Mouse (Mus musculus) gastrocnemius, postnatal 14 days (tissue): ENCODE results near the gene Hist1h3e. TPM values are rescaled to one million over a fixed set of nuclear protein-coding genes. Genes with fewer than 3 reads are reported as not detected.
"Not testable (repeated sequence)": the region's sequence is repeated elsewhere in the genome, so short reads cannot be mapped to it uniquely, and the experiment has no call there.

Experiments
- DNase-seq: peaks from one replicate; pipeline ENCODE4 v3.0.0; 2021; ENCODE audit warnings: mixed read lengths
- intact Hi-C: fragments of 180-260 bp; cut with DNase I; formaldehyde crosslinking; loops from one replicate; pipeline ENCODE4 v1.15.1; 2025; ENCODE audit warnings: low total_unique reads
- total RNA-seq, 2 experiments: library from RNA; stranded (reverse); gene quantifications; 2 replicates each; pipeline ENCODE4 v1.2.3; 2021

Gene Hist1h3e
- total RNA-seq, 2 experiments from 2014 or later, result 54.8 to 55.8 TPM

DNA sequence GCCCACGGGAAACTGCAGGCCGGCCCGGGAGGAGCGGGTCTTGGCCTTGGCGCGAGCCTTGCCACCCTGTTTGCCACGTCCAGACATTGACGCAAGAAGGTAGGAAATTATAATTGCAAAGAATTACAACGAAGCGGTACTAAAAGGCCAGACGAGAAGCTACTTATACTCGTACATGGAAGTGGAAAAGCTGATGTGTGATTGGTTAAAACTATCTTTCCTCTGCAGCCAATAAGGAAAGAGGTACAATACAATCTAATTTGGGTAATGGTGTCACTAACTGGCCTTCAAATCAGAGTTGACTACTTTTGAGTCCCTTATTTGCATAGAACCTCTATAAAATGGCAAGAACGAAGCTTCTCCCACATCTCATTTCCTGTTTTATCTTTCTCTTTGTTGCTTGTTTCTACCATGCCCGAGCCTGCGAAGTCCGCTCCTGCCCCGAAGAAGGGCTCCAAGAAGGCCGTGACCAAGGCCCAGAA, 8.9 kb upstream of the Hist1h3e start, which contains the start of the genes Hist1h2ae and Hist1h2bg:
TSS of gene Hist1h2ae (minus strand) at position 199 of the 482 bp plus-strand sequence.
TSS of gene Hist1h2bg (plus strand) at position 375 of the 482 bp plus-strand sequence.
- intact Hi-C loops, result no loop called here
- peak; percentile 15 for DNase-seq

- DNase-seq, intact Hi-C loops: not testable (repeated sequence)
Measured at GRCm38 (mm10) chr13:23570261-23571021, 8.3 kb upstream of the Hist1h3e start.

DNA sequence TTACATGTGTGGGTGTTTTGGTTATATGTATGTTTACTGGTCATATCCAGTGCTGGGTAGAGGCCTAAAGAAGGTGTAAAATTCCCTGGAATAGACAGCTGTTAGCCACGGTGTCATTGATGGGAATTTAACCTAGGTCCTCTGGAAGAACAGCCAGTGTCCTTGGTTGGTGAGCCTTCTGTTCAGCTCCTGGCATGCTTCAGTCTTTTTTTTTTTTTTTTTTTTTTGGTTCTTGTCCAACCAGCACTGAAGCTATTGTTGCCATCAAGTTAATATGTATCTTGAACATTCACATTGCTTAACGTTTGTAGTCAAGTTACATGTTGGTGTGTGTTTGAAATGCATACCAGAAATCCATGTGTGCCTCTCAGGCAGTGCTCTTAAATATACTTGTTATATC, 2.3 kb upstream of the Hist1h3e start:
- no peak for DNase-seq
- intact Hi-C loops, result no loop called here

DNA sequence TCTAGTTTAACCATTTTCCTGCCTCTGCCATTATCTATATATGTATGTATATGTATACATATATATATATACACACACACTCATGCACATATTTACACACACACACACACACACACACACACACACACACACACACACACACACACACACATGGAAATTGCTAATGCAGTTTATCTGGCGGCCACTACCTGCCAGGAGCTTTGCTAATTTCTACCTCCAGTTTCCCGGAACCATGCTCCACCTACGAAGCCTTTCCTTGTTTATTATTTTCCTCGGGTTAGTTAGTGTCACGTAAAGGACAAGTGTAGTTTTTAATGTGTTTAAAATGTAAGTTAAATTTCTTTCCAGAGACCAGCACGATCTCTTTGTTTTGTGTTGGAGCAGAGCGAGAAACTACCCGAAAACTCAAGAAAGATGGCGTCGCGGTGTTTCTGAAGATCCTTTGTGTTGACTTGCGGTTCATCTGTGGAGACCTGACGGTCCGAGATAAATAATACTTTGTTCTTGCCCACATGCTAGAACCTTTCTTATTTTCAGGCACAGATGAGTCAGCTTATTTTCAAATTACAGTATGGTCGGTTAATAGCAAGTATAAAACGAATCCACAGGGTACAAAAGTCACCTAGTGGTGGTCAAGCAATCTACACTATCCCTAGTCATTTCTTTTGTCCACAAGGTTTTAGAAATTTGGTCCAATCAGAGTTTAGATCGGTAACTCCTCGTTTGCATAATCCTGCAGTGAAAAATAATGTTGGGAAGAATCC, 712 bp upstream of the Hist1h3e start:
- intact Hi-C loops, result no loop called here
- DNase-seq, result peak; percentile 14

- DNase-seq, intact Hi-C loops: not testable (repeated sequence)
Measured at GRCm38 (mm10) chr13:23561531-23561882, 662 bp downstream of the Hist1h3e start.

- intact Hi-C loops, DNase-seq: not testable (repeated sequence)
Measured at GRCm38 (mm10) chr13:23560699-23561098, 1.5 kb downstream of the Hist1h3e start.

DNA sequence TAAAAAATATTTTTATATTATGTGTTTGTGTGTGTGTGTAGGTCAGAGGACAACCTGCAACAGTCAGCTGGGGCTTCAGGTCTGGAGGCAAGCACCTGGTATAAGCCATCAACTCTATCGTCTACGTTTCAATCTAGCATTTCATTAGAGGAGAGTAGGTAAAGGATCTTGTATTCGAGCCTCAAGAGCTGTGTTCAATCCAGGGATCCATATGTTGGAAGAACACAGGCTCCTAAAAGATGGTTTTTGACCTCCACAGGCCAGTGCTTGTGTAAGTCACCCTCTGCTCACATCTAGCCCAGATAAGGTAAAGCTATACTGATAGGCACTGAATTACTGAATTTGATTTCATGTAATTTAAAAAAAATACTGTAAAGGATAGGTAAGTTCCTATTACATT, 5.3 kb downstream of the Hist1h3e start:
- intact Hi-C loops, result no loop called here
- DNase-seq, result no peak

- peak; percentile 32 for DNase-seq
- intact Hi-C loops, result no loop called here
Measured at GRCm38 (mm10) chr13:23555839-23556416, 6.2 kb downstream of the Hist1h3e start.

DNA sequence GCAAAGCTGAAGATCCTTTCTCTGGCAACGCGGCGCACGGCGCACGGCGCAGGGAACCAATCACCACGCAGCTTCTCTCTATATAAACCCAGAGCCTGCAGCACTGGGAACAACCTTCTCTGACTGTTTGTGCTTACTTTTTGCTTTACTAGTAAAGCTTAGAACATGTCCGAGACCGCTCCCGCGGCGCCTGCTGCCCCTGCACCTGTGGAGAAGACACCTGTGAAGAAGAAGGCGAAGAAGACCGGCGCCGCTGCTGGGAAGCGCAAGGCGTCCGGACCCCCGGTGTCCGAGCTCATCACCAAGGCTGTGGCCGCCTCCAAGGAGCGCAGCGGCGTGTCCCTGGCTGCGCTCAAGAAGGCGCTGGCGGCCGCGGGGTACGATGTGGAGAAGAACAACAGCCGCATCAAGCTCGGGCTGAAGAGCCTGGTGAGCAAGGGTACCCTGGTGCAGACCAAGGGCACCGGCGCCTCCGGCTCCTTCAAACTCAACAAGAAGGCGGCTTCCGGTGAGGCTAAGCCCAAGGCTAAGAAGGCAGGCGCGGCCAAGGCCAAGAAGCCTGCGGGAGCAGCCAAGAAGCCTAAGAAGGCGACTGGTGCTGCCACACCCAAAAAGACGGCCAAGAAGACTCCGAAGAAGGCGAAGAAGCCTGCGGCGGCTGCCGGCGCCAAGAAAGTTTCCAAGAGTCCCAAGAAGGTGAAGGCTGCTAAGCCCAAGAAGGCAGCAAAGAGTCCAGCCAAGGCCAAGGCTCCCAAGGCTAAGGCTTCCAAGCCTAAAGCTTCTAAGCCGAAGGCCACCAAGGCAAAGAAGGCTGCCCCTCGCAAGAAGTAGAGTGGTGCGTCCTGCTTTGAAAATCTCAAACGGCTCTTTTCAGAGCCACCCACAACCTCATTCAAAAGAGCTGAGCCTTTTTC, 7.0 kb downstream of the Hist1h3e start:
- DNase-seq, result peak; percentile 56
- intact Hi-C loops, result no loop called here

DNA sequence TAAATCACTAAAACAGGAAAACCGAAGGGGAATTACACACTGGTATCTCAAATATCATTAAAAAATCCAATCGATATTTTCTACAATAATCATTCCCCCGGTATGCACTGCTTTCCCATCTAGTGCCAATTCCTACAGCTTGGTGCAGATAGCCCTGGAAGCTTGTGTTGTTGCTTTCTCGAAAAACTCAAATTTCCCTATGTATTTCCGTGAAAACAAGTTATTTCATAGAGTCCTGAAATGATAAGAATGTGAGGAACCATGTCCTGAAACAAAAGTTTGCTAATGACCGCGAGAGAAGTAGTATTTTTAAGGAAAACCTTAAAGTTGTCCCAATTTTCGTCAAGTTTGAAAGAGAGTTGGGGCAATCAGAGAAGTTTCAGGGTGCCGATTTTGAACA, 7.8 kb downstream of the Hist1h3e start:
- intact Hi-C loops, result no loop called here
- no peak for DNase-seq

DNA sequence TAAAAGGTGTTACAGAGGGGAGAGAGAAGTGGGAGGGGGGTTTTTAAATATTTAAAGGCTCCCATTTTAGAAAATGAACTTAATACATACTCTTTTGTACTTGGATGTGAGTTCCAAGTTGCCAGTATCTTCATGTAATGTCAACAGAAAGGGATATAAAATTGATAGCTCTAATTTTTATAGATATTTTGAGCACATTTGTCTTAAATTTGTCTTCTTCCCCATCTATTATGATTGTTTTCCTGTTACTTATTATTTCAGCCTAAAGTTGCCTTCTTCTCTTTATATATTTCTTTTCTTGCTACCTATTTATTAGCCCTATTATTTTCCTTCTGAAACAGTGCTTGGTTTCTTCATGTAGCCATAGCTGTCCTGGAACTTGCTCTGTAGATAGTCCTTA, 9.2 kb downstream of the Hist1h3e start, which contains the start of gene Hist1h1d:
TSS of gene Hist1h1d (plus strand) at position 301 of the 400 bp plus-strand sequence.
- DNase-seq, result no peak
- intact Hi-C loops, result no loop called here

DNA sequence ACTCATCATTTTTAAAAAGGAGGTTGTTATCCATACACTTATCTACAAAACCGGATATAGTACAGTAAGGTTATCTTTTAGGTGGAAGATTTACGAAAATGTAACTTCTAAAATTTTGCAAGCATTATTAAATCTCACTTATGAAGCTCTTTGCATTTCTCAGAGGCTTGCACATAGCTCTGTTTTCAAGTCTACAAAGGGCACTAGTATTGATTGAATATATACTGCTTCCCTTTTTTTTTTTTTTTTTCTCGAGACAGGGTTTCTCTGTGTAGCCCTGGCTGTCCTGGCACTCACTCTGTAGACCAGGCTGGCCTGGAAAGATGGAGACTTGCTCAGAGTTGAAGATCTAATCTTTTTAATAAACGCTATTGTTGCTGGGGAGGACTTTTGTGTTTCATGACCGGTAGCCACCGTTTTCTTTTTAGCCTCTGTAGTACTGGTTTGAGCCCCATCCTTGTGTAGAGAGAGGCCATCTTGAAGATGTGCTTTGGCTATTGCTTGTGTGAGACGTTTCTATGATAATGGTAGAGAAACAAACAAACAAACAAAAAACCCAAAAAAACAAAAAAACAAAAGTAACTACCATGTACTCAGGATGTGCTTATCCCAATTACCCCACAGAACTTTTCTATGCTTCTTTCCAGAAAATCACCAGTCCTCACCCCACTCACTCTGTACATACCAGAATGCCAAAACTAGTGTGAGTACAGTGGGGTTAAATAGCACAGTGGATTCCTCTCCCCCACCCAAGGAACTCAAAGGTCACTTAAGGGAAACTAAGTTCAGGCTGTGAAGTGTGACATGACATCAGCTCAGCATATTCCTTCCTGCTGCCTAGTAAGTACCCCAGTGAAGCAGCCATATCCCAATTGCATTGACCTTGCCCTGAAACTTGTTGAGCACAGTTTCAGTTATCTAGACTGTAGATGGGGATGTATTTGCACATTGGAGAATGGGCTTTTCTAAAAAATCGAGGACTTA, 9.9 kb downstream of the Hist1h3e start:
- DNase-seq, result no peak
- intact Hi-C loops, result no loop called here

DNA sequence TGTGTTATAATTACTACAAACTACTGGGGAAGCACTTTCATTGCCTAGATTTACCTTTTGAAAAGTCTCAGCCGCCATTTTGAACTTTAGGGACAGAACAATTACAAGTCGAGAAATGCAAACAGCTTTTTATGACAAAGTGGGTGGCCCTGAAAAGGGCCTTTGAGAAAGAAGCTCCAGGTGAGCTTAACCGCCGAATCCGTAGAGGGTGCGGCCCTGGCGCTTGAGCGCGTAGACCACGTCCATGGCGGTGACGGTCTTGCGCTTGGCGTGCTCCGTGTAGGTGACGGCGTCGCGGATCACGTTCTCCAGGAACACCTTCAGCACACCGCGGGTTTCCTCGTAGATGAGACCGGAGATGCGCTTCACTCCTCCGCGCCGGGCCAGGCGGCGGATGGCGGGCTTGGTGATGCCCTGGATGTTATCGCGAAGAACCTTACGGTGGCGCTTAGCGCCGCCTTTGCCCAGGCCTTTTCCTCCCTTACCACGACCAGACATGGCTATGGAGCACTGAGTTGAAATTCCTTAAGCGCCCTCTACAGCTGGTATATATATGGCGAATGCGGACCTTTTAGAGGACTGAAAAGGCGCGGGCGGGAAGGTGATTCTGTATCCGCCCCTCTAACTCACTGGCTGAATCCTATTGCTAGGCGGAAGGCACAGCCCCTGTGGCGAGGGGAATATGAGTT, 10.9 kb downstream of the Hist1h3e start, which contains the start of gene Hist1h4f:
TSS of gene Hist1h4f (minus strand) at position 503 of the 689 bp plus-strand sequence.
- intact Hi-C loops, result not testable (repeated sequence)

GRCm38 (mm10) chr13:23550761-23551145, 11.4 kb downstream of the Hist1h3e start:
- intact Hi-C loops, result no loop called here
- no peak for DNase-seq

More for the DNA sequence above, 10.9 kb downstream of the Hist1h3e start, which contains the start of gene Hist1h4f:
- DNase-seq, result peak; percentile 63

GRCm38 (mm10) chr13:23546694-23547093, 15.5 kb downstream of the Hist1h3e start:
- no peak for DNase-seq
- intact Hi-C loops, result no loop called here

DNA sequence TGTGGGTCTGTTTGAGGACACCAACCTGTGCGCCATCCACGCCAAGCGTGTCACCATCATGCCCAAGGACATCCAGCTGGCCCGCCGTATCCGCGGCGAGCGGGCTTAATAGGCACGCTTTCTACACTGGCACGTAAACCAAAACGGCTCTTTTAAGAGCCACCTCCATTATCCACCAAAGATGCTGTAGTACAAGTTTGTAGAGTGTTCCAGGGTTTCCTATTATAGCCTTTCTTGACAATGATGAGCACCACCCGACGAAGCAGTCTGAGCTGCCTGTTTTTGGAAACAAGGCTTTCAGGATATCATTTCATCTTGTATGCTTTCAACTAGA, 17.4 kb downstream of the Hist1h3e start:
- intact Hi-C loops, result not testable (repeated sequence)

More for the DNA sequence above, 17.4 kb downstream of the Hist1h3e start:
- not testable (repeated sequence) for DNase-seq
